Mouse (Mus musculus): Measurements from ENCODE around the gene Fstl4.

DNA sequence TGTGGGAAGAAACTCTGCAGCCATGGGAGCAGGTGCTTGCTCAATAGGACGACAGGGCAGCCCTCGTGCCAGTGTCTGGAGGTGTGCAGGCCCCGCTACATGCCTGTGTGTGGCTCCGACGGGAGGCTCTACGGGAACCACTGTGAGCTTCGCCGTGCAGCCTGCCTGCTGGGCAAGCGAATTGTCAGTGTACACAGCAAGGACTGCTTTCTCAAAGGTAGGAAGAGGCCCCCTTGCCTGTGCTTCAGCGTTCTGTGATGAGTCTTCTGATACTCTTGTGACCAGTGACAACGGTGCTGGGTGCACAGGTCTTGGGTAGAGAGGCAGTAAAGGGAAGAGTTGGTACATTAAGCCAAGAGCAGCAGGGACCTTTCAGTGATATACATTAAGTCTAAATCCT is 235.8 kb downstream of the Fstl4 start:
- TF ChIP-seq POLR2A (IDR thresholded peaks at IDR 0.05; ENCODE audit: low read depth, low read length) (no peak), CTCF (IDR thresholded peaks at IDR 0.05; ENCODE audit: extremely low read depth, insufficient read depth, insufficient read length, insufficient replicate concordance) (no peak)

Measured in spleen, adult 2 months (tissue).